Mouse (Mus musculus) hindbrain, embryonic 10.5 days (tissue): Measurements from ENCODE around the gene Gucy2e. TPM values are rescaled to one million over a fixed set of nuclear protein-coding genes. Genes with fewer than 3 reads are reported as not detected.

ENCODE experiments used
- DNase-seq: peaks from one replicate; pipeline ENCODE4 v3.0.0-alpha.2; 2017; ENCODE audit warnings: low spot score
- H3K27ac ChIP-seq: fragments of 300-500 bp; sonication (generic); 2 replicates; pipeline ENCODE4 v1.5.1; 2016; ENCODE audit warnings: mild to moderate bottlenecking, moderate library complexity
- H3K27me3 ChIP-seq: fragments of 300-500 bp; sonication (generic); 2 replicates; pipeline ENCODE4 v1.6.1; 2016; ENCODE audit warnings: mild to moderate bottlenecking; ENCODE audit not compliant: poor library complexity, insufficient read depth, severe bottlenecking
- H3K36me3 ChIP-seq: fragments of 300-500 bp; sonication (generic); 2 replicates; pipeline ENCODE4 v1.6.1; 2016; ENCODE audit warnings: mild to moderate bottlenecking, moderate library complexity
- H3K4me1 ChIP-seq: fragments of 300-500 bp; sonication (generic); replicated peaks from 2 replicates; pipeline ENCODE4 v1.6.1; 2016; ENCODE audit warnings: mild to moderate bottlenecking
- H3K4me3 ChIP-seq: fragments of 300-500 bp; sonication (generic); 2 replicates; pipeline ENCODE4 v1.5.1; 2016; ENCODE audit warnings: mild to moderate bottlenecking, moderate library complexity
- H3K9me3 ChIP-seq: fragments of 300-500 bp; sonication (generic); 2 replicates; pipeline ENCODE4 v1.6.1; 2016; ENCODE audit warnings: mild to moderate bottlenecking, moderate library complexity
- WGBS: fragments of 180-500 bp; shearing (Covaris S2); methylation state at CpG from one replicate; pipeline ENCODE4 v1.1.7; 2016; 5-methylcytosine and 5-hydroxymethylcytosine counted together
- polyA plus RNA-seq: library from polyadenylated mRNA; unstranded; fragments of >200 nt; fragmentation: Nextera tagmentation; extraction: Ambion mirVana; gene quantifications from 2 replicates; pipeline ENCODE4 v1.2.1, GENCODE M21; 2016

Gucy2e gene
- polyA plus RNA-seq, 1 experiment from 2014 or later: 0.09 TPM

DNA sequence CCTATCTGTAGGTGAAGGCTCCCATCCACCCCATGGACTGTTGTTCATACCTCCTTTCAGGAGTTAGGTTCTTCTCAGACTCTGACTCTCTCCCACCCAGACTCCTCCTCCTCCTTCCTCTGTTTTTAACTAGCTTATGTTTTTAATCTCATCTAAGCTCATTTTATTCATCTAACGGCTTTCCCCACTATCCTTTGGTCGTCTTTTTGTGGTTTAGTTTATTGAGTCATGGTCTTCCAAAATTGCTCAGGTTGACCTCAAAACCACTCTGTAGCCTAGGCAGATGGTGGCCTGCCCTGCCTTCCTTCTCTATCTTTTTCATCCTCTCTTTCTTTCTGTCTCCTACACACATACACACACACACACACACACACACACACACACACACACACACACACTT lies 3.7 kb downstream of the Gucy2e start:
- Histone ChIP-seq H3K9me3 (no peaks in the 10 kb centered on the region), H3K27ac (no peak overlapping the region), H3K4me3 (no peak overlapping the region), H3K27me3 (peaks cover 60% of the 10 kb centered on the region), H3K36me3 (no peaks in the 10 kb centered on the region), H3K4me1 (peaks cover 21% of the 10 kb centered on the region)
- 78% methylated on average over 2 of the region's 2 CpGs for WGBS
- DNase-seq: no peak

DNA sequence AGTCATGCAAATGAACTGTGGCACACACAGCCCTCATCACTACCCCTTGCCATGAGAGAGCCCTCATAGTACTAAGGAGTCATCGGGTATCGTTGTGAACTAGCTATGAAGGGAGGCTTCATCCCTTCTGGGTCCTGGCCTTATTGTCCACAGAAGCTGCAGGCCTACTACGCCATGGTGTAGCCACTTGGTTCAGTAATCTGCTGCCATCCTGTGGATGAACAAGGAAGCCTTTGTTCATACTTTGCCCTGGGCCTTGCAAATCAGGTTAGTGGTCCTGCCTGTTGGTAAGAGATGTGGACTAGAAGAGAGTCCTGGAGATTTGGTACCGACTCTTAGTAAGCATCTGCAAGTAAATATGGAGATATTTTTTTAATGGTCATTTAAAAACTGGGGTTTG lies 6.4 kb downstream of the Gucy2e start:
- Histone ChIP-seq H3K9me3 (no peaks in the 10 kb centered on the region), H3K36me3 (no peaks in the 10 kb centered on the region), H3K4me3 (no peak overlapping the region), H3K4me1 (peaks cover 11% of the 10 kb centered on the region), H3K27me3 (peaks cover 43% of the 10 kb centered on the region), H3K27ac (no peak overlapping the region)
- 71% methylated on average over 4 of the region's 4 CpGs for WGBS
- DNase-seq: no peak

DNA sequence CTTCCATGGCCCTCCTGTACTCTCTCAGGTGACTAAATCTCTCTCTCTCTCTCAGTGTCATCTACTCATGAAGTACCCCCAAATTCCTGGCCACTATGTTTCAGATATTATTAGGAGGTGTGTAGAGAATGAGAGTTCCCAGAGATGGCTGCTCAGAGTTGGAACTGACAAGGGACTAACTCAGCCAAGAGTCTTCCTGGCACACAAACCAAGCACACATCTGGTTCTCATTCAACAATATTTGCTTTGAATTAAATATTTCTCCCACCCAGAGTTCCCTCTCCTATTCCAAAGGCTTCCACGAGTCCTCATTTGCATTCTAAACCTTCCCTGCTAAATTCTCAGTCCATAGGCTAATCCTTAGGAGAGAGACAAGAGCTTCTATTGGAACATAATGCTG lies 11.1 kb downstream of the Gucy2e start:
- WGBS: 61% methylated on average over 1 of the region's 1 CpGs
- H3K27ac ChIP-seq: no peak overlapping the region
- no peak for DNase-seq

DNA sequence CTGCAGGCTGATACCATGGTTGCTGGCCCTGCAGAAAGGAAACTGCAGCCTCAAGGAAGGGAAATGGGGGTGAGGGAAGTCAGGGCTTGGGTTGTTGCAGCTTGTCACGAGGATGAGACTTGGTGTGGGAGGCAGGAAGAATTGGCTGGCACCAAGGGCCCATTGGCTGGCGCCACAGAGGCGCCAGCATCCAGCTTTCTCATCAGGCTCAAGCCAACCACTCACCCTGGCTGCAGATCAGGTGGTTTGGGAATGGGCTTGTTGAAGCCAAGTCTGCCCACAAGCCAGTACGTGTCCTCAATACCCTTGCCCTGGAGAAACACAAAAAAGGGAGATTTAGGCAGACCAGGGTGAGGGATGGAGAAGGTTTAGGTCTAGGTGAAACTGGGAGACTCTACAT lies 13.7 kb downstream of the Gucy2e start:
- no peak for DNase-seq
- no peak overlapping the region for H3K27ac ChIP-seq
- peaks cover 10% of the 10 kb centered on the region for H3K27me3 ChIP-seq
- H3K4me3 ChIP-seq: no peak overlapping the region
- peaks cover 5% of the 10 kb centered on the region; the same call in 1 of the 2 replicates for H3K4me1 ChIP-seq
- H3K36me3 ChIP-seq: no peaks in the 10 kb centered on the region
- 82% methylated on average over 4 of the region's 4 CpGs for WGBS
- 0 out of 2 replicates have a peak, but pooled peaks cover 3% of the 10 kb centered on the region for H3K9me3 ChIP-seq

More for the DNA sequence above, 11.1 kb downstream of the Gucy2e start:
- Histone ChIP-seq H3K9me3 (0 out of 2 replicates have a peak, but pooled peaks cover 3% of the 10 kb centered on the region), H3K36me3 (no peaks in the 10 kb centered on the region), H3K4me3 (no peak overlapping the region), H3K27me3 (peaks cover 19% of the 10 kb centered on the region), H3K4me1 (peaks cover 5% of the 10 kb centered on the region; the same call in 1 of the 2 replicates)

DNA sequence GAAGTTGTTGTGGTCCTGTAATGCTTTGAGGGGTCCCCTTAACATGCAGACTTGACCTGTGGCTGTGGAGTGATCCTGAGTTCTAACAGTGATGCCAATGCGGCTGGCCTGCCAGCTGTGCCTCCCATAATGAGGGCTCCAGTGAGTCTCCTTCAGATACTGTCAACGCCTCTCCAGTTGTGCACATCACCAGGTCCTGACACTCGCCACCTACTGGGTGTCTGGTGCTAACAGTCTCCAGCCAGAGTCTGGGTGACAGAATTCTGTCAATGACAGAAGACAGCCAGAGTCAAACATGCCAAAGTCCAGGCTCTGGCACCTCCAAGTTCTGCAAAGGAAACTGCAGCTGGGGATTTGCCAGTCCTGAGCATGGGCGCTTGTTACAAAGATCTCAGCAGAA lies 15.8 kb downstream of the Gucy2e start:
- DNase-seq: no peak
- 0 out of 2 replicates have a peak, but pooled peaks cover 3% of the 10 kb centered on the region for H3K9me3 ChIP-seq
- H3K27me3 ChIP-seq: no peaks in the 10 kb centered on the region
- H3K4me1 ChIP-seq: no peaks in the 10 kb centered on the region
- H3K36me3 ChIP-seq: no peaks in the 10 kb centered on the region
- WGBS: 78% methylated on average over 4 of the region's 4 CpGs
- no peak overlapping the region for H3K4me3 ChIP-seq
- no peak overlapping the region for H3K27ac ChIP-seq

DNA sequence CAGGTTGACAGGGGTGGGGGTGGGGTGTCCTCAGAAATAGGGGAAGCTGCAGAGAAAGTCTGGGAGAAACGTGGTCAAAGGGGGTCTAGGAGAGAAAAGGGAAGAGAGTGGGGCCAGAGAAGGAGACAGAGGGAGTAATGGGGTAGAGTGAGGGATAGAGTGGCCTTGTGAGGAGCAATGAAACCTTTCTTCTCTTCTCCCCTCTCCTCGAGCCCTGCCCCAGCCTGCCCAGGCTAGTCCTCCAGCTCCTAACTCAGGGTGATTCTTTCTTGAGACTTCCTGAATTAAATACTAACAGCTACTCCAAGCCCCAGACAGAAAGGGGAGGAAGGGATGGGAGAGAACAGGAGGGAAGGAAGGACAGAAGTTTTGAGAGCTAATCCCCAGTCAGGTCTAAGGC lies 18.2 kb downstream of the Gucy2e start:
- Histone ChIP-seq H3K9me3 (no peaks in the 10 kb centered on the region), H3K4me1 (no peaks in the 10 kb centered on the region), H3K36me3 (no peaks in the 10 kb centered on the region), H3K27me3 (no peaks in the 10 kb centered on the region), H3K27ac (no peak overlapping the region), H3K4me3 (no peak overlapping the region)
- 63% methylated on average over 2 of the region's 2 CpGs for WGBS
- DNase-seq: no peak

DNA sequence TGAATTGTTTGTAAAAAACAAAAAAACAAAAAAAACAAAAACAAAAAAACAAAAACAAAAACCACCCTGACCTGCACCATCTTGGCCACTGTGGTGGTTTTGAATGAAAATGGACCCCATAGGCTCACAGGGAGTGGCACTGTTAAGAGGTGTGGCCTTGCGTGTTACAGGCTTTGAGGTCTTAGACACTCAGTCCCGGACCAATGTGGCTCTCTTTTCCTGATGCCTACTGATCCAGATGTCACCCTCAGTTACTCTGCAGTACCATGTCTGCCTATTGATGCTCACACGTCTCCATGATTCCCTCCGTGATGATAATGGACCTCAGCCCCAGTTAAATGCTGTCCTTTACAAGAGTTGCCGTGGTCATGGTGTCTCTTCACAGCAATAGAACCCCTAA lies 19.4 kb downstream of the Gucy2e start:
- H3K27me3 ChIP-seq: no peaks in the 10 kb centered on the region
- H3K27ac ChIP-seq: no peak overlapping the region
- WGBS: 87% methylated on average over 5 of the region's 5 CpGs
- DNase-seq: no peak
- H3K36me3 ChIP-seq: no peaks in the 10 kb centered on the region
- H3K9me3 ChIP-seq: no peaks in the 10 kb centered on the region
- H3K4me1 ChIP-seq: no peaks in the 10 kb centered on the region
- H3K4me3 ChIP-seq: no peak overlapping the region

DNA sequence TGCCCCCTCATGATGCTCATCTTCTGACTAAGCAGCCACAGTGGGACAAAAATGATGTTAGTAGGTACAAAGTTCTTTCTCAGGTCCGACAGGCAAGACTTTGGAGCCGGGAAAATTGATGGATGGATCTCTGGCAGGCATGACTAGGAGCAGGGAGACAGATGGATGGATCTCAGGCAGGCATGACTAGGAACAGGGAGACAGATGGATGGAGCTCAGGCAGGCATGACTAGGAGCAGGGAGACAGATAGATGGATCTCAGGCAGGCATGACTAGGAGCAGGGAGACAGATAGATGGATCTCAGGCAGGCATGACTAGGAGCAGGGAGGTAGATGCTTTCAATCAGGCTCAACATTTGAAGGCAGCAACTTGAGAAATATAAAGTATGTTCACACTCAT lies 25.4 kb downstream of the Gucy2e start:
- Histone ChIP-seq H3K9me3 (no peaks in the 10 kb centered on the region), H3K36me3 (no peaks in the 10 kb centered on the region), H3K27ac (no peak overlapping the region), H3K27me3 (no peaks in the 10 kb centered on the region), H3K4me1 (no peaks in the 10 kb centered on the region), H3K4me3 (peak overlapping the region; percentile 29)
- peak; percentile 19 for DNase-seq
- 55% methylated on average over 2 of the region's 2 CpGs for WGBS

DNA sequence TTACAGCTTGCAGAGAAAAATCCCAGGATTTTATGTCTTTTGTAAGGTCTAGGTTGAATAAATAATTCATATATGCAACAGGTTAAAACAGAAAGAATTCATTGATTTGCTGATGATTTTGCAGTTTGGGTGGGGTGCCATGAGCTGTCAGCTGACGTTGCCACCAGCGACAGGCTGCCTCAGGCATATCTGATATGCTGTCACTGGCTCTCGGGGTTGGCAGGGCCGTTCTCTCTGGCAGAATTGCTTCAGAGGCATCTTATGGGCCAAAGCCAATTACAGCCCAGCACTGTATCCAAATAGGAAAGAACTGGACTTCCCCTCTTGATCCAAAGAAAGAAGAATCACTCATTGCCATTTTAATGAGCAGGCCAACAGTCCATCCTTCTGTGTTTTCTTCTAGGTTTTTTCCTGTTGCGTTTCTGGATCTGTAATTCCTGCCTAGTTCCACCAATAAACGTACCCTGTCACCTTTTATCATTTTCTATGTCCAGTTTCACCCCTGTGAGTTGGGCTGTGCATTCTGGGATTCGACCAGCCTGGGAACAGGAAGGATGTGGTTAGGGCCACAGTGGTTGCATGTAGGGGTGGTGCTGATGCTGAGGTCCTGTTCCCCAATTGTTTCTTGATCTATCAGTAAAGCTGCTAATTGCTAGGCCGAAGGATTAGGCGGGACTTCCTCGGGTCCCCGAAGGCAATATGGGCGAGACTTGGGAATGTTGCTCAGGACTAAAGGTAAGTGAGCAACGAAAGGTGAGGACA lies 34.2 kb downstream of the Gucy2e start:
- no peak overlapping the region for H3K4me3 ChIP-seq
- H3K36me3 ChIP-seq: no peaks in the 10 kb centered on the region
- H3K9me3 ChIP-seq: no peaks in the 10 kb centered on the region
- H3K27ac ChIP-seq: no peak overlapping the region
- H3K4me1 ChIP-seq: peaks cover 2% of the 10 kb centered on the region
- peaks cover 20% of the 10 kb centered on the region for H3K27me3 ChIP-seq
- WGBS: 86% methylated on average over 13 of the region's 13 CpGs
- DNase-seq: no peak

DNA sequence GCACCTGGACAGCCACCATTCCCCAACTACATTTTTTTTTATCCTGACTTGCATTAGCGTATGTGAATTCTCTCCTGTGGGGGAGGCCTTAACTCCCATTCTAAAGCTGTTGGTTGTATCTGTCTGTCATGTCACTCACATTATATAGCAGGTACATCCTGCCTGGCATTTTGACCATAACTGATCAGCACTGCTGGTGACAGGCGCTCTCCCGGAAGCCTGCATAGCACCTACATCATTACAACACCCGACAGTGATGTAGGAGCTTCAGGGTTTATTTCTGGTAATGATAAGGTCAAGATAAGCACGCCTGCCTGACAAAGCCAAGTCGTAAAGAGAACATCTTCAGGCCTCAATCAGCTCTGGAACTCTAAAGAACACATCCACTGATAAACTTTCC lies 36.6 kb downstream of the Gucy2e start:
- peaks cover 11% of the 10 kb centered on the region for H3K4me1 ChIP-seq
- H3K4me3 ChIP-seq: no peak overlapping the region
- H3K27ac ChIP-seq: no peak overlapping the region
- no peaks in the 10 kb centered on the region for H3K36me3 ChIP-seq
- peaks cover 44% of the 10 kb centered on the region for H3K27me3 ChIP-seq
- no peak for DNase-seq
- no peaks in the 10 kb centered on the region for H3K9me3 ChIP-seq
- WGBS: 79% methylated on average over 6 of the region's 6 CpGs

DNA sequence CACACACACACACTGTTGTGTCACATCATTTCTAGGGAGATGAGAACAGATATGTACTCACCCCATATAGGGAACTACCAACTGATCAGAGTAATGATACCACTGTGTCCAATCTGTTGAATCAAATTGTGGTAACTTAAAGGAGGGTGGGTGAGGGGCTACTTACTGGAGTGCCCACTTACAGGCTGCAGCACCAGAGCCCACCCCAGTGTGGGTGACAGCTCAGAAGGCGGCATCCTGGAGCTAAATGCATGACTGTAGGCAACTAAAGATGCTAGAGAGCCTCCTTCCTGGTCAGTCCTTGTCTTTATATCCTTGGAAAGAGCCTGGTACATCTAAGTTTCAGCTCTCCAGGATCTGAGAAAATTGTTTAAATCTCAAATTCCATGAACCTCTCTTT lies 37.6 kb downstream of the Gucy2e start:
- Histone ChIP-seq H3K36me3 (no peaks in the 10 kb centered on the region), H3K27me3 (peaks cover 47% of the 10 kb centered on the region), H3K27ac (no peak overlapping the region), H3K4me1 (peaks cover 11% of the 10 kb centered on the region), H3K9me3 (no peaks in the 10 kb centered on the region), H3K4me3 (no peak overlapping the region)
- no peak for DNase-seq
- 79% methylated on average over 1 of the region's 1 CpGs for WGBS

DNA sequence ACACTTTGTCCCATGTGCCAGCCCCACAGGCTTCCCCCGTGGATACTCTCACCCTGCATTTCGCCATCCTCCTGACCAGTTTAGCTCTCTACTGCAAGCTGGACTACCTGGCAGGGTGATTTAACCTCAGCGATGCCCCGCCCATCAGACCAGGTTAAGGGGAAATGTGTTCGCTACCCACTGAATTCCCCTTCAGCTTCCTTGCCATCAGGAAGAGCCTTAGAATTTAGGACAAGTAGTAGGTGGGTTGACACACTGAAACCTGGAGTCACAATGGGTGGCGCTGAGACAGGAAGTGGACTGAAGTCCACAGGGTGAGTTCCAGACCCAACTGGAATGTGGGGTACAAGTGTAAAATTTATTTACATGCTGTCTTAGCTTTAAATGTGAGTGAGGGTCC lies 39.1 kb downstream of the Gucy2e start, which contains the start of gene Alox8:
TSS of gene Alox8 (minus strand) at position 101 of the 400 bp plus-strand sequence.
- DNase-seq: no peak
- 30% methylated on average over 6 of the region's 6 CpGs for WGBS
- H3K4me1 ChIP-seq: peaks cover 11% of the 10 kb centered on the region
- H3K9me3 ChIP-seq: no peaks in the 10 kb centered on the region
- H3K4me3 ChIP-seq: peak within 1 kb of the TSS; percentile 38
- H3K27ac ChIP-seq: no peak within 1 kb of the TSS
- H3K27me3 ChIP-seq: peaks cover 47% of the 10 kb centered on the region
- no peaks in the 10 kb centered on the region for H3K36me3 ChIP-seq

DNA sequence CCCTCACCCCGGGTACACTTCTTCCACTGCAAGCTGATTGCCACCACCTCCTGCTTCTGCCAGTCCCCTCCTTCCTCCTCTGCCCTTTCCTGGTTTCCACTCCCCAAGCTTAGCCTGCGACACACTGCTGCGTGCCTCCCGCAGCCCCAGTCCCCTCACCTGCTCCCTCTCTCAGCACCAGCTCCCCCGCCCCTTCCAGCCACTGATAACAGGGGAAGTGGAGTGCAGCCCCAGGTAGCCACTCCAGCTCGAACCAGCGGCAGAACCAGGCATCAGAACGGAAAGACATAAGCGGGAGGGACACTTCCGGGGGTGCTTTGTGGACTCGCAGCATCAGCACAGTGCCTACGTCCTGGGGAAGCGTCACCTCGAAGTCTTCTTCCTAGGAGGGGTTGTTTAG lies 39.6 kb downstream of the Gucy2e start:
- 3% methylated on average over 14 of the region's 14 CpGs for WGBS
- H3K4me3 ChIP-seq: peak overlapping the region; percentile 38
- no peak for DNase-seq

More for the DNA sequence above, 39.6 kb downstream of the Gucy2e start:
- Histone ChIP-seq H3K4me1 (peaks cover 11% of the 10 kb centered on the region), H3K9me3 (no peaks in the 10 kb centered on the region), H3K27me3 (peaks cover 47% of the 10 kb centered on the region), H3K36me3 (no peaks in the 10 kb centered on the region), H3K27ac (no peak overlapping the region)
